Mouse (Mus musculus) ovary, adult 18-20 months (tissue): ENCODE results near the gene Gm5155.
"Not testable (repeated sequence)": the region's sequence is repeated elsewhere in the genome, so short reads cannot be mapped to it uniquely, and the experiment has no call there.

Experiments
- DNase-seq: peaks from one replicate; pipeline ENCODE4 v3.0.0; 2022; ENCODE audit warnings: low spot score, mixed read lengths

Gm5155 gene

GRCm38 (mm10) chr7:17871467-17871866 is at the start of gene Gm5155:
Gene Gm5155 (plus strand): TSS chr7:17871767.
- no peak for DNase-seq

GRCm38 (mm10) chr7:17870776-17871175 is 791 bp upstream of the Gm5155 start:
- no peak for DNase-seq

- not testable (repeated sequence) for DNase-seq
Measured at GRCm38 (mm10) chr7:17895341-17895740, 23.8 kb downstream of the Gm5155 start.

- no peak for DNase-seq
Measured at GRCm38 (mm10) chr7:17903146-17903915, 31.8 kb downstream of the Gm5155 start.
